Mouse (Mus musculus): Measurements from ENCODE around the gene D930007J09Rik. TPM values are rescaled to one million over a fixed set of nuclear protein-coding genes. Genes with fewer than 3 reads are reported as not detected.

D930007J09Rik gene
- not detected for polyA plus RNA-seq (2014; fragmentation: Illumina TruSeq; extraction: RNeasy Lipid Tissue Mini Kit (QIAGEN cat#74804); ENCODE audit: low read depth, low replicate concordance)

GRCm38 (mm10) chr13:32802259-32803081 lies at the start of gene D930007J09Rik:
D930007J09Rik (minus strand) TSS chr13:32802849.

DNA sequence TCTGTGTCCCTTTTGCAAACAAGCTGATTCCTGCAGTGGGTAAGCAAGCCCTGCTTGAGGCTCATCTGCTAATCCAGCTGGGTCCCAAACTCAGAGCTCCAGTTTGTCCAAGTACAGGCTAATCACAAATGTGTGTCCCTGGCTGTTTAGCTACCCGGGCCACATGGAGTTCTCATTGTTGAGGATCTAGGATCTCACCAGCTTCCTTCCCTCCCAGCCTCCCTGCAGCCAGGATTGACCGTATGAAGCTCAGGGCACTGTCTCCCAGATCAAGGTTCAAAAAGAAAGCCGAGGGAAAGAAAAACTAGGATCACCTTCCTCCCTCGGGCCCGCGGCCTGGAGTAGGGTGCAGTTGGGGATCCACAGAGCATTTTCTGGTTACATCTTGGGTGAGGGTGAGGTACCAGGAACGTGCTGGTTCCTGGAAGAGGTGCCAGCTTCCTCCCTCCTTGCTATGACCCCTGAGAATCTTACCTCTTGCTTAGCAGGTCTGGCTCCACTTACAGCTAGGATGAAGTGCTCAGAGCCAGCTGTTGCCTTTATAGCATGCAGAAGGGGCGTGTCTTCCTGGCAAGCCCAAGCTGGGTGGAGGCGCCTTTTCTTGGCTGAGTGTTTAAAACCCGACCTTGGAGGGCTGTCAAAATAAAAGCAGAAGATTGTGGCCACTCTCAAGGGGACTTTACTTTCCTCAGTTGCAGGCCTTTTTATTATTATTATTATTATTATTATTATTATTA lies 48.2 kb upstream of the D930007J09Rik start, which contains the start of gene Serpinb1a:
Serpinb1a (minus strand) TSS at position 518 of the 737 bp plus-strand sequence.

DNA sequence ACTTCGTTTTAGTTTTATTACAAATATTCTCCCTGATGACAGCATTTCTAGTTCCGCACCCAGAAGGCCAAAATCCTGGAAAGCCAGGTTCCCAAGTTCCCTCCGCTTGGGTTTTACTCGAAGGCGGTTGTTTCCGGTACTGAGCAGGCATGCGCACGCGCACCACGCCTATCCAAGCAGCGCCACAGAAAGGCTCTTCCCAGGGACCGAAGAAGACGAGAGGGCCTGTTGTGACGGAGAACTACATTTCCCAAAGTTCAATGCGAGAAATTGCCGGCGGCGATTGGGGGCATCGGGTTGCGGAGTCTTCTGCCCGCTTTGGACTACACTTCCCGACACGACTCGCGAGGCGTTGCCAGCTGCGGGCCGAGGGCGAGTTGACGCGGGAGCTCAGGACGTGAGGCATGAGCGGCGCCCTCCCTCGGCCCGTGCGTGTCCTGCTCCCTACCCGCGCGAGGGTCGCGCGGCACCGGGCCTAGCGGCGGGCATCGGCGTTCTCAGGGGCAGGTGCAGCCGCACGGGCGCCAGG lies 892 bp downstream of the D930007J09Rik start, which contains the start of gene Wrnip1:
Wrnip1 (plus strand) TSS at position 346 of the 529 bp plus-strand sequence.

DNA sequence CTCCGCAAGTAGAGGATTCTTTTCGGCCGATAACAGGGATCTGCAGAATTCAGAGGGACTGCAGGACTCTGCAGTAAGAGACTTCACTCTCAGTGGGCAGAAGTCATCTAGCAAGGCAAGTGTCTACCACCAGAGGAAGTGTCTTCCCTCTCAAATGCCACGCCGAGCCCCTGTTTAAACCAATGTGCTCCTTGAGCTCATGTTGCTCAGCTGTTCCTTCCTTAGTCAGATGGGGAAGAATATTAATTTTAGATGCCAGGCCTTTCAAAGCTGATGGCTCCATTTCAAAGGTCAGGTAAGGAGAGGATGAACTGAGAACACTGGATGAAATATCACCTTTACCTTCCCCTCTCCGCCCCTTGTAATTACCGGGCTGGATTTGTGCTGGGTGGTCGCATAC lies 18.8 kb downstream of the D930007J09Rik start, which contains the start of gene Mylk4:
Mylk4 (minus strand) TSS at position 139 of the 400 bp plus-strand sequence.

Other genes with a start within 250 kb of the D930007J09Rik start
- not detected for gene Mylk4, start 18.9 kb downstream of the D930007J09Rik start, polyA plus RNA-seq (2014; fragmentation: Illumina TruSeq; extraction: RNeasy Lipid Tissue Mini Kit (QIAGEN cat#74804); ENCODE audit: low read depth, low replicate concordance)
- gene Wrnip1, start 811 bp downstream of the D930007J09Rik start, polyA plus RNA-seq (2014; fragmentation: Illumina TruSeq; extraction: RNeasy Lipid Tissue Mini Kit (QIAGEN cat#74804); ENCODE audit: low read depth, low replicate concordance) = 25.4 TPM
- 685 TPM for gene Serpinb1a, start 48.3 kb upstream of the D930007J09Rik start, polyA plus RNA-seq (2014; fragmentation: Illumina TruSeq; extraction: RNeasy Lipid Tissue Mini Kit (QIAGEN cat#74804); ENCODE audit: low read depth, low replicate concordance)
- 0.63 TPM for gene Serpinb1c, start 95.4 kb upstream of the D930007J09Rik start, polyA plus RNA-seq (2014; fragmentation: Illumina TruSeq; extraction: RNeasy Lipid Tissue Mini Kit (QIAGEN cat#74804); ENCODE audit: low read depth, low replicate concordance)
- 10.7 TPM for gene Serpinb6b, start 162.4 kb upstream of the D930007J09Rik start, polyA plus RNA-seq (2014; fragmentation: Illumina TruSeq; extraction: RNeasy Lipid Tissue Mini Kit (QIAGEN cat#74804); ENCODE audit: low read depth, low replicate concordance)
- 29.4 TPM for gene Serpinb9, start 200.4 kb upstream of the D930007J09Rik start, polyA plus RNA-seq (2014; fragmentation: Illumina TruSeq; extraction: RNeasy Lipid Tissue Mini Kit (QIAGEN cat#74804); ENCODE audit: low read depth, low replicate concordance)
- not detected for gene Serpinb9b, start 224.6 kb upstream of the D930007J09Rik start, polyA plus RNA-seq (2014; fragmentation: Illumina TruSeq; extraction: RNeasy Lipid Tissue Mini Kit (QIAGEN cat#74804); ENCODE audit: low read depth, low replicate concordance)